Mouse (Mus musculus): ENCODE measurements at regions not wholly inside any gene's neighbourhood (a gene's known extent, or its start where the extent isn't known, plus 50 kb on each side); places are given as distances from the start of the nearest gene placed in this dataset.

GRCm38 (mm10) chr14:80901346-80901745 lies 917.5 kb downstream of the Olfm4 start:
- Histone ChIP-seq H3K4me3 (replicated peaks) (no peak overlapping the region), H3K27ac (replicated peaks) (no peak overlapping the region)
- 59% methylated on average over 10 of the region's 10 CpGs for WGBS

GRCm38 (mm10) chr14:80901759-80902163 lies 917.9 kb downstream of the Olfm4 start:
- no peaks in the 10 kb centered on the region for H3K27me3 ChIP-seq
- no peak for ATAC-seq (ENCODE audit: insufficient number of reproducible peaks, low FRiP score, low TSS enrichment, low read depth)
- no peaks in the 10 kb centered on the region for H3K4me1 ChIP-seq
- H3K9ac ChIP-seq, result no peak overlapping the region
- WGBS, result 71% methylated on average over 9 of the region's 9 CpGs
- H3K4me3 ChIP-seq (replicated peaks), result no peak overlapping the region
- H3K27ac ChIP-seq (replicated peaks), result no peak overlapping the region
- no peaks in the 10 kb centered on the region for H3K9me3 ChIP-seq (replicated peaks)
- 0 out of 2 replicates have a peak overlapping the region, but pooled peaks have one; percentile 6 for H3K4me2 ChIP-seq (replicated peaks)
- no peaks in the 10 kb centered on the region for H3K36me3 ChIP-seq

More at GRCm38 (mm10) chr14:80901346-80901745, 917.5 kb downstream of the Olfm4 start:
- no peaks in the 10 kb centered on the region for H3K36me3 ChIP-seq
- H3K4me2 ChIP-seq (replicated peaks), result 0 out of 2 replicates have a peak overlapping the region, but pooled peaks have one; percentile 6
- no peak overlapping the region for H3K9ac ChIP-seq
- no peaks in the 10 kb centered on the region for H3K9me3 ChIP-seq (replicated peaks)
- no peaks in the 10 kb centered on the region for H3K4me1 ChIP-seq
- no peaks in the 10 kb centered on the region for H3K27me3 ChIP-seq
- no peak for ATAC-seq (ENCODE audit: insufficient number of reproducible peaks, low FRiP score, low TSS enrichment, low read depth)

GRCm38 (mm10) chr14:80916031-80916430 lies 932.1 kb downstream of the Olfm4 start:
- H3K4me2 ChIP-seq (replicated peaks), result no peak overlapping the region
- no peaks in the 10 kb centered on the region for H3K27me3 ChIP-seq
- no peak for ATAC-seq (ENCODE audit: insufficient number of reproducible peaks, low FRiP score, low TSS enrichment, low read depth)

GRCm38 (mm10) chr14:80923732-80924131 lies 939.9 kb downstream of the Olfm4 start:
- Histone ChIP-seq H3K9me3 (replicated peaks) (no peaks in the 10 kb centered on the region), H3K27ac (replicated peaks) (no peak overlapping the region)
- 54% methylated on average over 2 of the region's 2 CpGs for WGBS

More at GRCm38 (mm10) chr14:80916031-80916430, 932.1 kb downstream of the Olfm4 start:
- 85% methylated on average over 3 of the region's 3 CpGs for WGBS
- H3K4me1 ChIP-seq, result no peaks in the 10 kb centered on the region
- no peak overlapping the region for H3K9ac ChIP-seq
- H3K4me3 ChIP-seq (replicated peaks), result no peak overlapping the region
- no peaks in the 10 kb centered on the region for H3K36me3 ChIP-seq
- H3K27ac ChIP-seq (replicated peaks), result no peak overlapping the region
- H3K9me3 ChIP-seq (replicated peaks), result no peaks in the 10 kb centered on the region

GRCm38 (mm10) chr14:80959966-80960365 lies 976.1 kb downstream of the Olfm4 start:
- WGBS, result 84% methylated on average over 2 of the region's 2 CpGs
- H3K4me3 ChIP-seq (replicated peaks), result no peak overlapping the region
- H3K4me1 ChIP-seq, result no peaks in the 10 kb centered on the region
- no peak for ATAC-seq (ENCODE audit: insufficient number of reproducible peaks, low FRiP score, low TSS enrichment, low read depth)
- no peak overlapping the region for H3K27ac ChIP-seq (replicated peaks)
- no peak overlapping the region for H3K9ac ChIP-seq
- H3K9me3 ChIP-seq (replicated peaks), result no peaks in the 10 kb centered on the region
- H3K4me2 ChIP-seq (replicated peaks), result no peak overlapping the region
- H3K36me3 ChIP-seq, result no peaks in the 10 kb centered on the region
- H3K27me3 ChIP-seq, result no peaks in the 10 kb centered on the region

More at GRCm38 (mm10) chr14:80923732-80924131, 939.9 kb downstream of the Olfm4 start:
- Histone ChIP-seq H3K9ac (no peak overlapping the region), H3K4me2 (replicated peaks) (no peak overlapping the region), H3K27me3 (no peaks in the 10 kb centered on the region), H3K36me3 (no peaks in the 10 kb centered on the region), H3K4me1 (no peaks in the 10 kb centered on the region), H3K4me3 (replicated peaks) (no peak overlapping the region)
- no peak for ATAC-seq (ENCODE audit: insufficient number of reproducible peaks, low FRiP score, low TSS enrichment, low read depth)

GRCm38 (mm10) chr14:80975795-80976194 lies 991.9 kb downstream of the Olfm4 start:
- no peak overlapping the region for H3K4me3 ChIP-seq (replicated peaks)
- no peaks in the 10 kb centered on the region for H3K9me3 ChIP-seq (replicated peaks)
- 87% methylated on average over 4 of the region's 4 CpGs for WGBS
- no peaks in the 10 kb centered on the region for H3K36me3 ChIP-seq
- no peak overlapping the region for H3K27ac ChIP-seq (replicated peaks)
- no peak overlapping the region for H3K4me2 ChIP-seq (replicated peaks)
- no peak for ATAC-seq (ENCODE audit: insufficient number of reproducible peaks, low FRiP score, low TSS enrichment, low read depth)
- no peaks in the 10 kb centered on the region for H3K27me3 ChIP-seq
- H3K4me1 ChIP-seq, result no peaks in the 10 kb centered on the region
- no peak overlapping the region for H3K9ac ChIP-seq

GRCm38 (mm10) chr14:80976662-80977061 lies 992.8 kb downstream of the Olfm4 start:
- H3K4me1 ChIP-seq, result no peaks in the 10 kb centered on the region
- H3K9me3 ChIP-seq (replicated peaks), result no peaks in the 10 kb centered on the region
- no peak overlapping the region for H3K4me2 ChIP-seq (replicated peaks)
- no peaks in the 10 kb centered on the region for H3K36me3 ChIP-seq
- H3K9ac ChIP-seq, result no peak overlapping the region
- WGBS, result 63% methylated on average over 5 of the region's 5 CpGs
- no peak for ATAC-seq (ENCODE audit: insufficient number of reproducible peaks, low FRiP score, low TSS enrichment, low read depth)
- no peak overlapping the region for H3K27ac ChIP-seq (replicated peaks)
- H3K27me3 ChIP-seq, result no peaks in the 10 kb centered on the region
- no peak overlapping the region for H3K4me3 ChIP-seq (replicated peaks)

GRCm38 (mm10) chr14:80979475-80979874 lies 995.6 kb downstream of the Olfm4 start:
- Histone ChIP-seq H3K9ac (no peak overlapping the region), H3K9me3 (replicated peaks) (no peaks in the 10 kb centered on the region), H3K4me3 (replicated peaks) (no peak overlapping the region), H3K27me3 (no peaks in the 10 kb centered on the region), H3K27ac (replicated peaks) (no peak overlapping the region), H3K36me3 (no peaks in the 10 kb centered on the region), H3K4me1 (no peaks in the 10 kb centered on the region), H3K4me2 (replicated peaks) (no peak overlapping the region)
- no peak for ATAC-seq (ENCODE audit: insufficient number of reproducible peaks, low FRiP score, low TSS enrichment, low read depth)
- WGBS, result 74% methylated on average over 5 of the region's 5 CpGs

- 60% methylated on average over 3 of the region's 3 CpGs for WGBS
- Histone ChIP-seq H3K36me3 (no peaks in the 10 kb centered on the region), H3K4me1 (no peaks in the 10 kb centered on the region), H3K27ac (replicated peaks) (no peak overlapping the region), H3K4me3 (replicated peaks) (no peak overlapping the region), H3K4me2 (replicated peaks) (no peak overlapping the region), H3K9ac (no peak overlapping the region), H3K9me3 (replicated peaks) (no peaks in the 10 kb centered on the region), H3K27me3 (no peaks in the 10 kb centered on the region)
- ATAC-seq (ENCODE audit: insufficient number of reproducible peaks, low FRiP score, low TSS enrichment, low read depth), result no peak
Observed at GRCm38 (mm10) chr14:80990192-80990591, 1006.3 kb downstream of the Olfm4 start.

GRCm38 (mm10) chr14:80990679-80991286 lies 1006.9 kb downstream of the Olfm4 start:
- Histone ChIP-seq H3K27ac (replicated peaks) (no peak overlapping the region), H3K4me2 (replicated peaks) (no peak overlapping the region), H3K4me3 (replicated peaks) (no peak overlapping the region), H3K27me3 (no peaks in the 10 kb centered on the region), H3K9me3 (replicated peaks) (no peaks in the 10 kb centered on the region), H3K4me1 (no peaks in the 10 kb centered on the region), H3K9ac (no peak overlapping the region), H3K36me3 (no peaks in the 10 kb centered on the region)
- WGBS, result 68% methylated on average over 1 of the region's 1 CpGs
- ATAC-seq (ENCODE audit: insufficient number of reproducible peaks, low FRiP score, low TSS enrichment, low read depth), result no peak

- no peak overlapping the region for H3K4me2 ChIP-seq (replicated peaks)
- H3K27me3 ChIP-seq, result no peaks in the 10 kb centered on the region
- H3K4me3 ChIP-seq (replicated peaks), result no peak overlapping the region
- H3K27ac ChIP-seq (replicated peaks), result no peak overlapping the region
- no peak overlapping the region for H3K9ac ChIP-seq
- H3K36me3 ChIP-seq, result no peaks in the 10 kb centered on the region
- no peaks in the 10 kb centered on the region for H3K4me1 ChIP-seq
- ATAC-seq (ENCODE audit: insufficient number of reproducible peaks, low FRiP score, low TSS enrichment, low read depth), result no peak
- 92% methylated on average over 1 of the region's 1 CpGs for WGBS
- H3K9me3 ChIP-seq (replicated peaks), result no peaks in the 10 kb centered on the region
Observed at GRCm38 (mm10) chr14:80999030-80999429, 1015.1 kb downstream of the Olfm4 start.

GRCm38 (mm10) chr14:81013208-81013607 lies 1029.3 kb downstream of the Olfm4 start:
- H3K27me3 ChIP-seq, result no peaks in the 10 kb centered on the region
- no peaks in the 10 kb centered on the region for H3K9me3 ChIP-seq (replicated peaks)
- H3K4me2 ChIP-seq (replicated peaks), result no peak overlapping the region
- no peak overlapping the region for H3K4me3 ChIP-seq (replicated peaks)
- H3K4me1 ChIP-seq, result no peaks in the 10 kb centered on the region
- H3K36me3 ChIP-seq, result no peaks in the 10 kb centered on the region
- no peak overlapping the region for H3K9ac ChIP-seq
- no peak for ATAC-seq (ENCODE audit: insufficient number of reproducible peaks, low FRiP score, low TSS enrichment, low read depth)
- no peak overlapping the region for H3K27ac ChIP-seq (replicated peaks)
- WGBS, result 46% methylated on average over 5 of the region's 5 CpGs

All from embryonic facial prominence, embryonic 15.5 days (tissue).